Mouse (Mus musculus) leukemia stem cell, adult 10-12 weeks (primary cell): ENCODE results near the gene Gpkow. TPM values are rescaled to one million over a fixed set of nuclear protein-coding genes. Genes with fewer than 3 reads are reported as not detected.

Experiments
- polyA plus RNA-seq: library from polyadenylated mRNA; stranded (reverse); fragments of >175 nt; gene quantifications from 2 replicates; pipeline ENCODE4 v1.2.3, GENCODE M21; 2012; ENCODE audit warnings: low replicate concordance

Gpkow gene
- polyA plus RNA-seq, result 1.3 and 5.0 TPM in 2 replicates

DNA sequence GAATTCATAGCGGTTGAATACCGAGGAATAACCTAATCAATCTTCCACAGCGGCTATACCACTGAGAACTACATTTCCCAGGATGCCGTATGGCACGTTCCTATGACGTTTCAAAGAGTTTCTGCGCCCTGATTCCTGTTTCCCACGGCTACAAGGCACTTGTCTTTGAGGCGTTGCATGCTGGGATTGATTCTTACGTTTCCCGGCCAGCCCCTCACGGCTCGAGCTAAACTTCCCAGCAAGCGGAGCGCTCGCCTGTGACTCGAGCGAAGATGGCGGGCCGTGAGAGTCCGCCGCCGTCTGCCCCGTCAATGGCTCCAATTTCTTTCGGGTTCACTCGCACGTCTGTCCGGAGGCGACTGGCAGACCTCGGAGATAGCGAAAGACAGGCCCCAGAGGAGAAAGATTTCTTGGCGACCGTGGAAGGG is at the start of gene Gpkow:
Gpkow (plus strand) TSS at position 178 of the 428 bp plus-strand sequence.

DNA sequence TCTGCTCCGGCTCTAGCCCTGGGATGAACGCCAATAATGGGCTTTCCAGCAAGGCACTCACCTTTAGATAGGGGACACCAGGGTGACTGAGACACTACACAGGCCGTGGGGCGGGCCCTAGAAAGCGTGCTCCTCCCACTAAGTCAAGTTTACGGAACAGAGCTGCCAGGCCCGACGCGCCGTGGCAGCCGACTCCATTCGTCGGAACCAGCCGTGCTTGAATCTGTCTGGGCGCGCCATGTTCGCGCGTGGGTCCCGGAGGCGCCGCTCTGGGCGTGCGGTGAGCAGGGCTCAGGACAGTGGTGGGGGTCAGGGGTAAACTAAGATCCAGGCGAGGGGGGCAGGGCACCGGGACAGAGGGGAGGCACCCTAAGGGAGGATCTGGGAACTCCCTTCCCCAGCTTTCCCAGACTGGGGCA is 39.7 kb upstream of the Gpkow start, which contains the start of gene Prickle3:
Prickle3 (plus strand) TSS at position 40 of the 419 bp plus-strand sequence.

DNA sequence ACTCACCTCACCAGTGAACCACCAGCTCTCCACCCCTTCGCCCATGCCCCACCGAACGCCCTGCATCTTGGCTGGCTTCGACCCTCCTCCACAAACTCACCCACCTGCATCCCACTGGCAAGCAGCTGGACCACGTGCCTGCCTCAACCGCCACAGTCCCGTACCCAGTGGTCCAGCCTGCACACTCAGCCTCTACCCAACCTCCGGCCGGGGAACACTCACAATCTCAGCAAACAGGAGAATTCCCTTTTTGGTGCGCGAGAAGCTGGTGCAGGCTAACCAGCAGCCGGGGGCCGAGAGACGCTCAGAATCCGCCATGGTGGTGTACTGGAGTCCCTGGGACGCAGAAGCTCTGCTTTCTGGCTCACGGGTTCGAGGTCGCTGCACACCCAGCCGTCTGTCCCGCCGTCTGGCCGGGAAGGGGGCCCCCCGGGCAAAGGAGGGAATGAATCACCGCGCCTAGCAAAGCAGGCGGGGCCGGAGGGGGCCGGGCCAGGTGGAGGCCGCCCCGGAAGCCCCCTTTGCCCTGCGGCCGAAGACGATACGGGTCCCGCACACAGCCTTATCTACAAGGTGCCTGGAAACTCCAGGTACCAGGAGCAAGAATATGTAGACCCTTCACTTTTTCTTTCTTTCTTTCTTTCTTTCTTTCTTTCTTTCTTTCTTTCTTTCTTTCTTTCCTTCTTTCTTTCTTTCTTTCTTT is 25.9 kb upstream of the Gpkow start, which contains the start of gene Plp2:
Plp2 (minus strand) TSS at position 470 of the 703 bp plus-strand sequence.

DNA sequence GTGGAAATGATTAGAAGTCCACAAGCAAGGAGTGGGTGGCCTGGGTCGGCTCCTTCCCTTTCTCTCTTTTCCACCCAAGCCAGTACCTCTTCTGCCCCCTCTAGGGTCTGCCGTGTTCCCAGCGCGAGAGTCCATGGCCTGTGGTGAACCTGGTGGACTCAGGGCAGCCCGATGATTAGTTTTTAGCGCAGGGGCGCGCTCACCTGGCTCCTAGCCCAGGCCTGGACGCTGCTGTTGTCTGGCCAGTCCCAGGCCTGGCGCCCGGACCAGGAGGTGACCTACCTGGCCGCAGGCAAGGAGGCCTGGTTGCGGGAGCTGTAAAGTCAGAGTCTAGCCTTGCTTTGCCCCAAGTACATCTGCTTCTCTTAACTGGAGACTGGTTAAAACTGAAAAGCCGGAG is 16.1 kb upstream of the Gpkow start, which contains the start of gene Magix:
Magix (minus strand) TSS at position 388 of the 400 bp plus-strand sequence.

DNA sequence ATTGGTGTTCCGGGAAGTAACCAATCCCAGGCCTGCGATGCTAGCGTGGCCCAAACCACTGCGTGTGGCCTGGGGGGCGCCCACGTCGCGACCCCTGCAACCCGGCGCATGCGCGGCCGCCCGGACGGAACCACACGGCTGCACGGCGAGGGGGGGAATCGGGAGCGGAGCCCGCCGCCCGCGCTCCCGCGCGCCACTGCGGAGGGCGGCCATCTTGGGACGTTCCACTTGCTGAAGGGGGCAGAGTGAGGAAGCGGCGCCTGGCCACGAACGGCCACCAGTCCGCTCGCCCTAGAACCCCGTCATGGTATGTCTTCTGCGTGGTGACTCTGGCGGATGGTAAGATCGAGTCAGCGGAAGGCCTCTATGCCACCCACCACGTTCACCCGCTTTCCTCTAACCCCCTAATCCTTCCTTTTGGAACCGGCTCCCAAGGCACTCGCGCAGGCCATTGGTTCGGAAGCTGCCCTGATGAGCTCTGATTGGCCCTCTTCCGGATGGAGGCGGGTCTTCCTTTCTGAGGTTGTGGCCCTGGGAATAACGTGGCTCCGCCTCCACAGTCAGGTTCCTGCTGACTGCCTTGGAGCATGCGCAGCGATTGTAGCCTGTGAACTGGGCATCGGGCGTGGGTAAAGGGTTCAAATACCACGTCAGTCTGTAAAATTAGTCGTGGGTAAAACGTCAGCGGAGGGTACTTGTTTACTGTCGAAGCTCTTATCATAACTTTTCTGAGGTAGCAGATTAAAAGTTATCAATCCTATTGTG is 17.4 kb downstream of the Gpkow start, which contains the start of gene Wdr45:
Wdr45 (plus strand) TSS at position 199 of the 765 bp plus-strand sequence.

DNA sequence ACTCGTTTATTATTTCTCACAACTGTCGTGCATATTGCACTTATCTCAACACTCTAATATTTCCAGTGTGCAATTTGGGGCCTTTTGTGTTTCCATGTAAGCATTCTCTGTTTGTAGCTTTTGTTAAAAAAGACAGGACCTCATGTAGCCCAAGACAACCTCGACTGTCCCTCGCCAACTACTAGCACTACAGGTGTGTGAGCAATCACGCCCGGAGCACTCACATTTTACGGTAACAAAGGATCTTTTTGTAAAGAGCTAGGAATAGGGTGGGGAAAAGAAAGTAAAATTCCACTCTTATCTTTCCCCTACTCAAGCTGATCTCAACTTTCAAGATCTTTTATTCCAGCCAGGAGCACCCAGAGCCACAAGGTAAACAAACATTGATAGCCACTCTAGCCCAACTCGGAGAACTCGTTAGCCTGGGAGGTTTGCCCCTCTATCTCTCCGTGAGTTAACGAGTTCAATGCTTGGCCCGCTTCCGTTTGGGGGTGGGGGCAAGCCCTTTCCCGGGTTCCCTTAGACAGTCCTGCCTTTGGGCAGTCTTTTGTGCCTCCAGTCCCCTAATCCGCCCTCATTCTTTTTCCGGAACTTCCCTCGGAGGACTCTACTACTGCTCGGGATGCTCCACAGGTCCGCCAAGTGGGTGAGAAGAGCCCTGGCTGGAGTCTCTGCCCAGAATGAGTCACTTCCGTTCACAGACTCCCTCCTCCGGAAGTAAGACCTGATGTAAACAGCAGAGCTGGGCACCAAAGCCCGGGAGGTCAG is 24.8 kb downstream of the Gpkow start, which contains the start of gene Gm45208:
Gm45208 (plus strand) TSS at position 732 of the 768 bp plus-strand sequence.

DNA sequence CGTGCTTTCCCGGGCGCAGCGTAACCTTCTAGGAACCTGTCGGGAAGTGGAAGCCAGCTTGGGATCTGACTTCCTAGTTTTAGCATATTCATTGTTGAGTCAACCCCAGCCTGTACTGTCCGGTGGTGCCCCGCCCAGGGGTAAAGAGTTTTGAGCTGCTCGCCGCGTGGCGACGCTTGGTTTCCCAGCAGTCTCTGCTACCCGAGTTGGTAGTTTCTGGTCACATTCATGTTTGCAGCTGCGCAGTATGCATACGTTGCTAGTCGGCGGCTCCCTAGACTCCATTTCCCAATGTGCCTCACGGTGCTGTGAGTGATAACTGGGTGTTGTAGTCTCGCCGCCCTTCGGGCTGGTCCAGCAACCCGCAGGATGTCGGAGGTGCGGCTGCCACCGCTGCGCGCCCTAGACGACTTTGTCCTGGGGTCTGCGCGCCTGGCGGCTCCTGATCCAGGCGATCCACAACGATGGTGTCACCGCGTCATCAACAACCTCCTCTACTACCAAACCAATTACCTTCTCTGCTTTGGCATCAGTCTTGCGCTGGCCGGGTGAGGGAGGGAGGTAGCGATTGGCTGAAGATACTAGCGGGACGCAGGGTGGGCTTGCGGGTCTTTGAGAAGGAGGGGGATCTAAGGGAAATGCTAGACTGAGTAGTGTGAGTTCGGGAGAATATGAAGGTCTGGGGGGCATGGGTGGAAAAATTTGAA is 31.4 kb downstream of the Gpkow start, which contains the start of gene Praf2:
Praf2 (plus strand) TSS at position 225 of the 707 bp plus-strand sequence.

DNA sequence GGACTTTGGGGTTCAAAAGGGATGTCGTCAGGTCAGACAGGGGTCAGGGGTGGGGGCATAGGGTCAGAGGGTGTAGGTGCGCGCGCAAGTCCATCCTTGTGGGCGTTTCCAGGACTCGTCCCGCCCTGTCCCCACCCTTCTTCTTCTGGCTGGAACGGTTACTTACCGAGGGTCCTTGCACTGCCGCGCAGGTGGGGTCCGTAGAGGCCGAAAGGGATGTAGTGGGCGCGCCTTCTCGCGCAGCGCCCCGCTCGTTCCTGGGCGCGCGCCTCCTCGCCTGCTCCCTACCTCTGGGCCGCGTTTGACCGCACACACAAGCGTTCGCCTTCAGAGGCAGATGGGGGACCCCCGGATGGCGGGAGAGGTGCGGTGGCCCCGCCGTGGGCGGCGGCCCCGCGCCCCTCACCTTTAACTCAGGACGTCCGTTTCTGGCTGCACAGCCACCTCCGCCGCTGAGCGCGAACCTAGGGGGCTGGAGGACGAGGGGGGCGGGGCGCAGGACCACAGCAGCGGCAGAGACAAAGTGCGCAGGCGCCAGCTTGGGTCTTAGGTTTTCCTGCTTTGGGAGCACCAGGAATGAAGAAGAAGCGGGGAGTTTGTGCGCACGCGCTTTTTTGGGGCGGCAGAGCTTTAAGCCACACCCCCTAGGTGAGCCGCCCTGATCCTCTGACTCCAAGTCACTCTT is 53.6 kb downstream of the Gpkow start, which contains the start of gene Ccdc120:
Ccdc120 (minus strand) TSS at position 474 of the 685 bp plus-strand sequence.

Other genes with a start within 250 kb of the Gpkow start
- 15.3 and 26.7 TPM in 2 replicates for gene Foxp3, start 123.5 kb upstream of the Gpkow start, polyA plus RNA-seq
- 0.91 and 1.7 TPM in 2 replicates for gene Ppp1r3f, start 122.8 kb upstream of the Gpkow start, polyA plus RNA-seq
- gene Ccdc22, start 91.6 kb upstream of the Gpkow start, polyA plus RNA-seq, result 25.1 and 54.6 TPM in 2 replicates
- 0.05 TPM in 1 of 2 replicates, not detected in the other for gene Cacna1f, start 90.0 kb upstream of the Gpkow start, polyA plus RNA-seq
- gene Syp, start 58.7 kb upstream of the Gpkow start, polyA plus RNA-seq, result 0.72 and 1.1 TPM in 2 replicates
- gene Prickle3, start 39.9 kb upstream of the Gpkow start, polyA plus RNA-seq, result 10.3 and 16.1 TPM in 2 replicates
- 27.4 and 44.2 TPM in 2 replicates for gene Plp2, start 25.7 kb upstream of the Gpkow start, polyA plus RNA-seq
- gene Magix, start 15.9 kb upstream of the Gpkow start, polyA plus RNA-seq, result not detected in 2 replicates
- gene Wdr45, start 17.2 kb downstream of the Gpkow start, polyA plus RNA-seq, result 6.8 and 9.2 TPM in 2 replicates
- gene Gm45208, start 25.1 kb downstream of the Gpkow start, polyA plus RNA-seq, result 2.4 and 4.0 TPM in 2 replicates
- 10.4 and 37.4 TPM in 2 replicates for gene Praf2, start 31.3 kb downstream of the Gpkow start, polyA plus RNA-seq
- gene Ccdc120, start 53.8 kb downstream of the Gpkow start, polyA plus RNA-seq, result 6.0 and 7.0 TPM in 2 replicates
- gene Tfe3, start 65.4 kb downstream of the Gpkow start, polyA plus RNA-seq, result 27.7 and 78.0 TPM in 2 replicates
- 24.0 and 30.6 TPM in 2 replicates for gene Gripap1, start 92.6 kb downstream of the Gpkow start, polyA plus RNA-seq
- 0.39 and 1.3 TPM in 2 replicates for gene Kcnd1, start 125.2 kb downstream of the Gpkow start, polyA plus RNA-seq
- gene Otud5, start 144.2 kb downstream of the Gpkow start, polyA plus RNA-seq, result 121 and 187 TPM in 2 replicates
- 50.3 and 75.5 TPM in 2 replicates for gene Pim2, start 181.1 kb downstream of the Gpkow start, polyA plus RNA-seq
- 54.3 and 118 TPM in 2 replicates for gene Slc35a2, start 186.9 kb downstream of the Gpkow start, polyA plus RNA-seq
- 133 and 190 TPM in 2 replicates for gene Pqbp1, start 202.1 kb downstream of the Gpkow start, polyA plus RNA-seq
- 52.3 and 170 TPM in 2 replicates for gene Timm17b, start 202.2 kb downstream of the Gpkow start, polyA plus RNA-seq
- gene Gm10491, start 210.7 kb downstream of the Gpkow start, polyA plus RNA-seq, result not detected in 2 replicates
- not detected in 2 replicates for gene Gm10490, start 212.4 kb downstream of the Gpkow start, polyA plus RNA-seq
- 0.33 TPM in 1 of 2 replicates, not detected in the other for gene Pcsk1n, start 222.7 kb downstream of the Gpkow start, polyA plus RNA-seq
- not detected in 2 replicates for gene Eras, start 231.5 kb downstream of the Gpkow start, polyA plus RNA-seq